Mouse (Mus musculus) lung, embryonic 15.5 days (tissue): Measurements from ENCODE around the gene Rxfp1. TPM values are rescaled to one million over a fixed set of nuclear protein-coding genes. Genes with fewer than 3 reads are reported as not detected.
"Not testable (repeated sequence)": the region's sequence is repeated elsewhere in the genome, so short reads cannot be mapped to it uniquely, and the experiment has no call there.

Experiments used
- ATAC-seq: fragments of 200-750 bp; cut with Nextera tagmentation; 2 replicates; pipeline ENCODE4 v1.8.0; 2017; ENCODE audit warnings: moderate number of reproducible peaks, borderline replicate concordance; ENCODE audit not compliant: low FRiP score, low TSS enrichment; ENCODE audit errors: extremely low read depth
- H3K27ac ChIP-seq: fragments of 300-500 bp; sonication (generic); 2 replicates; pipeline ENCODE4 v1.5.1; 2015; ENCODE audit warnings: moderate library complexity, mild to moderate bottlenecking, inconsistent platforms
- H3K27me3 ChIP-seq: fragments of 300-500 bp; sonication (generic); 2 replicates; pipeline ENCODE4 v1.6.1; 2015; ENCODE audit warnings: inconsistent platforms
- H3K36me3 ChIP-seq: fragments of 300-500 bp; sonication (generic); 2 replicates; pipeline ENCODE4 v1.6.1; 2015; ENCODE audit warnings: inconsistent platforms
- H3K4me1 ChIP-seq: fragments of 300-500 bp; sonication (generic); 2 replicates; pipeline ENCODE4 v1.6.1; 2015; ENCODE audit warnings: inconsistent platforms
- H3K4me2 ChIP-seq: fragments of 300-500 bp; sonication (generic); 2 replicates; pipeline ENCODE4 v1.6.1; 2015; ENCODE audit warnings: inconsistent platforms, mild to moderate bottlenecking, moderate library complexity
- H3K4me3 ChIP-seq: fragments of 300-500 bp; sonication (generic); 2 replicates; pipeline ENCODE4 v1.5.1; 2015; ENCODE audit warnings: mild to moderate bottlenecking, inconsistent platforms
- H3K9ac ChIP-seq: fragments of 300-500 bp; sonication (generic); 2 replicates; pipeline ENCODE4 v1.6.1; 2015; ENCODE audit warnings: inconsistent platforms
- H3K9me3 ChIP-seq: fragments of 300-500 bp; sonication (generic); 2 replicates; pipeline ENCODE4 v1.6.1; 2016; ENCODE audit warnings: inconsistent platforms
- WGBS: fragments of 180-500 bp; shearing (Covaris S2); methylation state at CpG from one replicate; pipeline ENCODE4 v1.1.7; 2015; 5-methylcytosine and 5-hydroxymethylcytosine counted together
- polyA plus RNA-seq: library from polyadenylated mRNA; unstranded; fragments of >200 nt; fragmentation: Nextera tagmentation; extraction: Ambion mirVana; gene quantifications from 2 replicates; pipeline ENCODE4 v1.2.1, GENCODE M21; 2015

Gene Rxfp1
- polyA plus RNA-seq, 1 experiment from 2014 or later = 1.3 TPM

DNA sequence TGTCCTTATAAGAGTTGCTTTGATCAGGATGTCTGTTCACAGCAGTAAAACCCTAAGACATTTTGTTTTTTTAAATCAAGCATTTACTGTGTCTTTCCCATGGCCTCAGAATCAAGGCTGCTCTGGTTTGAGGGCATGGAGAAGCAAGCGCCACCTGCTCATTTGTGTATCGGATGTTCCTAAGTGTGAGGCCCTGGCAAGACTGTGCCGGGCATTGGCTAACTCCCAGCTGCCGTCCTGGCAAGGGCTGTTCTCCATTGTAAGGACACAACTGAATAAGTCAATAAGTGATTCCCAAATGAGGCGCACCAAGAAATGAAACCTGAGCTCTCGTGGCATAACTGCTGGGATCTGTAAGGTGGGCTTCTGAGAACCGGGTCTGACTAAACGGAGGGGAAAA lies 31.2 kb downstream of the Rxfp1 start:
- Histone ChIP-seq H3K36me3 (no peaks in the 10 kb centered on the region), H3K4me1 (no peaks in the 10 kb centered on the region), H3K9me3 (no peaks in the 10 kb centered on the region), H3K4me2 (no peak overlapping the region), H3K9ac (no peak overlapping the region), H3K27ac (no peak overlapping the region), H3K27me3 (no peaks in the 10 kb centered on the region), H3K4me3 (no peak overlapping the region)
- 88% methylated on average over 8 of the region's 8 CpGs for WGBS
- no peak for ATAC-seq

DNA sequence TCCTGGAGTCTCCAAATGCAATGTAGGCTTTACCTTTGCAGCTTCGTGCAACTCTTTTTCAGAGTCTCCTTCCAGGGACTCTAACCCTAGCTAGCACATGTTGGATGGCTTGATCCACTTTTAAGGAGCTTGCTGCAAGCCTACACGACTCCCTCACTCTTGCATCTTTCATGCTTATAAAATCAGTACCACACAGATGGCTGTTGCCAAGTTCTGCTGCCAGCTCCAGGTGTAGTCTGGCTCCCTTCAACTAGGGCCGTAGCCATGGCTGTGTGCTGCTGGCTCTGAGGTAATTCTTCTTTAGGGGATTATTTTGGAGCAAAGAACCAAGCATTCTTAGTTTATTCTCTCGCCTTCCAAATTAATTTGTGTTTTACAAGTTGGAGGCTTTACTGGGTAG lies 34.5 kb downstream of the Rxfp1 start:
- Histone ChIP-seq H3K27me3 (no peaks in the 10 kb centered on the region), H3K4me1 (no peaks in the 10 kb centered on the region), H3K9me3 (no peaks in the 10 kb centered on the region), H3K36me3 (no peaks in the 10 kb centered on the region), H3K9ac (no peak overlapping the region), H3K4me2 (no peak overlapping the region), H3K27ac (no peak overlapping the region), H3K4me3 (no peak overlapping the region)
- no peak for ATAC-seq
- WGBS = 83% methylated on average over 4 of the region's 4 CpGs

DNA sequence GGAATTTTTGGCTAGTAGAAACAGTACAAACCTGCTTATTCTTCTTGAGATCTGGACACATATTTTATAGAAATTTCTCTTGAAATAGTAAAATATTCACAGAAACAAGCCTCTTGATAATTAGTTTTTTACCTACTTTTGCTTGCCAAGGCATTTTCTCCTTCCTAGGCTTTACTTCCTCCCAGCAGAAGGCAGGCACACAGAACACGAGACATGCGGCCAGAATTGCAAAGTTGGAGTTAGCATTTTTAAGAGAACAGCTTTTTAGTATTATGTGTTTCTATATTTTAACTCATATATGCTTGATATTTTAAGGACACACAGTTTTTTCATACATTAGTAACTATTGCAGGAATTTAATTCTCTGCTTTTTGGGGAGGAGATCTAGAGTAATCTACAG lies 45.7 kb downstream of the Rxfp1 start:
- H3K36me3 ChIP-seq = no peaks in the 10 kb centered on the region
- no peak overlapping the region for H3K9ac ChIP-seq
- 89% methylated on average over 2 of the region's 2 CpGs for WGBS
- no peak overlapping the region for H3K4me3 ChIP-seq
- H3K9me3 ChIP-seq = no peaks in the 10 kb centered on the region
- H3K4me1 ChIP-seq = no peaks in the 10 kb centered on the region
- H3K27me3 ChIP-seq = no peaks in the 10 kb centered on the region
- no peak overlapping the region for H3K4me2 ChIP-seq
- ATAC-seq = no peak
- H3K27ac ChIP-seq = no peak overlapping the region

DNA sequence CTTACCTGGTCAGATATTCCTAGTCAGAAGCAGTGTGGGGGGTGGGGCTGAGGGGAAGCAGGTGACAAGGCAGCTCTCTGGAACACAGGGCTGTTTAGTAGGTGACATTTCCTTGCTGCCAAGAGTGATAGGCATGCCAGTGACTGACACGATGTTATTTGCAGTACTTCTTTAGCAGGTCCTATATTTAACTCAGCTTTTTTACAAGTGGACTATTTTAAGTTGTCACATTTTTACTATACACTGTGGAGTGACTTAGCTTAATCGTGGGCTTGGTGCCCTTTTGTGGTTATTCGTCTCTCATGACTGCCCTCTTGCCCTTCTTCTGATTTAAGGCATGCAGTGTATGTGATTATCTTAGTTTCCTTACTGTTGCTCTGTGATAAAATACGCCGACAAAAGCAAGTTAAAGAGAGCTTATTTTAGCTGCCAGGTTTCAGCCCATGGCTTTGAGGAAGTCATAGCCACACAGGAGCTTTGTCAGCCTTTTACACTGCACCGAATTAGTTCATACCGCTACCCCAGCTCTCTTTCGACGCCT lies 47.5 kb downstream of the Rxfp1 start:
- no peak overlapping the region for H3K9ac ChIP-seq
- H3K27ac ChIP-seq = no peak overlapping the region
- no peak for ATAC-seq
- no peaks in the 10 kb centered on the region for H3K9me3 ChIP-seq
- 68% methylated on average over 9 of the region's 9 CpGs for WGBS
- no peaks in the 10 kb centered on the region for H3K36me3 ChIP-seq
- no peaks in the 10 kb centered on the region for H3K27me3 ChIP-seq
- no peak overlapping the region for H3K4me2 ChIP-seq
- no peaks in the 10 kb centered on the region for H3K4me1 ChIP-seq
- no peak overlapping the region for H3K4me3 ChIP-seq

DNA sequence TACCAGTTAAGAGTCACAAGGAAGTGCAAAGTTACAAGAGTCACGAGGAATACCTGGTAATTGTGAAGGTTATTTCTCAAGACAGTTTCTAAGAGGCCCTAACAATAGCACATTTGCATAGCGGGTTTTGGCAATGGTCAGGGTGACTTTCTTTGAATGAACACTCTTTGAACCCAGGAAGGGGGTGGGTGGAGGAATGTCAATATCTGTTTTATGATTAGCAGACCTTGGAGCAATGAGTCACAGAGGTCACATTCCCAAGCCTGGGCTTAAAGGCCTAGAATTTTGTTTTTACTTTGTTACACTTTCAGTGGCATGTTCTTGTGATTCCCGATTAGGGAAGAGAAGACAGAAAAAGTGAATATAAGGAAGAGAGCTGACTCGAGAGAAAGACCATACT lies 49.6 kb downstream of the Rxfp1 start:
- not testable (repeated sequence) for ATAC-seq, H3K27ac ChIP-seq, H3K4me1 ChIP-seq, H3K4me2 ChIP-seq, H3K4me3 ChIP-seq, H3K9me3 ChIP-seq, H3K27me3 ChIP-seq, H3K9ac ChIP-seq, H3K36me3 ChIP-seq
- 77% methylated on average over 4 of the region's 4 CpGs for WGBS

DNA sequence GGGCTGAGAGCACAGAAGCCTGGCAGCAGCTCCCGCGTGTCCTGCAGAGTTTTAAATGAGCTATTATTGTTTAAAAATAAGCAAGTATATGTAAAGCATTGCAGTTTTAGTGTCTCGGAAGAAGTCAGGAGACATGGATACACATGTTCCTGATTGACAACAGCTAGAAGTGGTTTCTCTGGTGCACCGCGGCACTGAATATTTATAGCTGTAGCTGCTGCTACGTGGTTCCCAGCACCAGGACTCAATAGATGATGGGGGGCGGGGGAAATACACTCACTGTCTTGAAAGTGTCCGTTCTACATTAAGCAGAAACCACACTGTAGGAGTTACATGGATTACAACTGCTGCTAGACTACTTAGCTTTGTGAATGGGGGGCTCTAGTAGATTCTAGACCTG lies 54.2 kb downstream of the Rxfp1 start:
- Histone ChIP-seq H3K27me3 (no peaks in the 10 kb centered on the region), H3K4me1 (peaks cover 15% of the 10 kb centered on the region), H3K4me3 (no peak overlapping the region), H3K36me3 (no peaks in the 10 kb centered on the region), H3K9ac (no peak overlapping the region), H3K27ac (no peak overlapping the region), H3K4me2 (no peak overlapping the region), H3K9me3 (no peaks in the 10 kb centered on the region)
- 79% methylated on average over 8 of the region's 8 CpGs for WGBS
- ATAC-seq = no peak

DNA sequence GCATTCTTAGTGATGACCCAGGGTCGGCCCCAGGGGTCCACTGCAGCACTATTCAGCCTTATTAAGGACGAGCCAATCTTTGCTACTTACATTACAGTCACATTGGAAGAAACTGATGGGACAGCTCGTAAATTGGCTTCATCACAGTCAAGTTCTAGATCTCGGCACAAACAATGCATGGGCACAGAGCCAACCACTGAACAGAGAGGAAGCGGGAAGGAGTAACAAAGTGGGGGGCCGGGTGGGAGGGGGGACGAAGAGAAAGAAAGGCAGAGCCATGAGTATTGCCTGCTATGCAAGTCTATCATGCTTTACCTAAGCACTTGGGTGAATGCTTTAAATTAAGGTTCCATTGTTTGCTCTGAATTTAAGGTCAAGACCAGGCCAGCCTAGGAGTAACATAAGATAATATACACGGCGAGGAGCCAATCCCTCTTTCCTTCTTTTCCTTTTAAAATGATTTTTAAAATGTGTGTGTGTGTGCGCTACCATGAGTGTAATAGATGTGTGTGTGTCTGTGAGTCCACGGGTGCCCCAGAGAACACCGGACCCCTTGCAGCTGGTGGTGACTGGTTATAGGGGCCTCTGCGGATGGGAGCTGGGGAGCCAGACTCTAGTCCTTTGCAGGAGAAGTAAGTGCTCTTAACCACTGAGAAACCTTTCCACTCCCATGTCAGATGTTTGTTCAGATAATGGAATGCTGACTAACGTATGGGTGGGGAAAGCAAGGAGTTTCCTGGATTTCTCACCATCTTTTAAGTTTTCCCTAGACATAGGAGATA lies 55.1 kb downstream of the Rxfp1 start:
- peaks cover 16% of the 10 kb centered on the region for H3K4me1 ChIP-seq
- H3K27ac ChIP-seq = 0 out of 2 replicates have a peak overlapping the region, but pooled peaks have one; percentile 9
- H3K9ac ChIP-seq = no peak overlapping the region
- H3K4me2 ChIP-seq = no peak overlapping the region
- H3K27me3 ChIP-seq = no peaks in the 10 kb centered on the region
- H3K9me3 ChIP-seq = no peaks in the 10 kb centered on the region
- no peak overlapping the region for H3K4me3 ChIP-seq
- WGBS = 45% methylated on average over 14 of the region's 14 CpGs
- no peaks in the 10 kb centered on the region for H3K36me3 ChIP-seq
- ATAC-seq = peak; percentile 70; the same call in 1 of the 2 replicates

DNA sequence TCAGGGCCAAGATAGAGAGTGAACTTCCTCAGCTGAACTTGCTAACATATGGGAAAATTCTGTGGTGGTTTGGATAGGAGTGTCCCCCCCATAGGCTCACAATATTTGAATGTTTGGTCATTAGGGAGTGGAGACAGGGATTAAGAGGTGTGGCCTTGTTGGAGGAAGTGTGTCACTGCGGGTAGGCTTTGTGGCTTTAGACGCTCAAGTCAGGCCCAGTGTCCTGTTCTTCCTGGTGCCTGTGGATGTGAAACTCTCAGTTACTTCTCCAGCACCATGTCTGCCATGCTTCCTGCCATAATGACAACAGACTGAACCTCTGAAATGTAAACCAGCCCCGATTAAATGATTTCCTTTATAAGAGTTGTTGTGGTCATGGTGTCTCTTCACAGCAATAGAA lies 61.3 kb downstream of the Rxfp1 start:
- 0 out of 2 replicates have a peak, but pooled peaks cover 4% of the 10 kb centered on the region for H3K4me1 ChIP-seq

DNA sequence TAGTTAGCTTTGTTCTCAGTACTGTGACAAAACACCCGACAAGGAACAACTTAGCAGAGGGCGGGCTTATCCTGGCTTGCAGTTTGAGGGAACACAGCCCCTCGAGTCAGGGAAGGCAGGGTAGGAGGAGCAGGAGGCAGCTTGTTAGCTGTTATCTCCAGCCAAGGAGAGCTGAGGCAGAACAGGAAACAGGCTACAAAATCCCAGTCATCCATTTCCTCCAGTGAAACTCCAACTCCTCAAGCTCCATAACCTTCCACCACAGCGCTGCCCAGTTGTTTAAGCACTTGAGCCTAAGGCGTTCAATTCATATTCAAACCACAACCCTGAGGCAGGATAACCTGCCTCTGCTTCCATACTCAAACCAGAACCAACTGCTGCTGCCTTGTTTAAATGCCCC lies 63.0 kb downstream of the Rxfp1 start:
- 84% methylated on average over 5 of the region's 5 CpGs for WGBS
- Histone ChIP-seq H3K4me1 (0 out of 2 replicates have a peak, but pooled peaks cover 4% of the 10 kb centered on the region), H3K27me3 (no peaks in the 10 kb centered on the region), H3K4me3 (no peak overlapping the region), H3K4me2 (no peak overlapping the region), H3K9ac (no peak overlapping the region), H3K9me3 (no peaks in the 10 kb centered on the region), H3K27ac (no peak overlapping the region), H3K36me3 (no peaks in the 10 kb centered on the region)
- no peak for ATAC-seq

More for the DNA sequence above, 61.3 kb downstream of the Rxfp1 start:
- Histone ChIP-seq H3K27me3 (no peaks in the 10 kb centered on the region), H3K9ac (no peak overlapping the region), H3K4me2 (no peak overlapping the region), H3K4me3 (no peak overlapping the region), H3K27ac (no peak overlapping the region), H3K9me3 (no peaks in the 10 kb centered on the region), H3K36me3 (no peaks in the 10 kb centered on the region)
- 78% methylated on average over 3 of the region's 3 CpGs for WGBS
- no peak for ATAC-seq

DNA sequence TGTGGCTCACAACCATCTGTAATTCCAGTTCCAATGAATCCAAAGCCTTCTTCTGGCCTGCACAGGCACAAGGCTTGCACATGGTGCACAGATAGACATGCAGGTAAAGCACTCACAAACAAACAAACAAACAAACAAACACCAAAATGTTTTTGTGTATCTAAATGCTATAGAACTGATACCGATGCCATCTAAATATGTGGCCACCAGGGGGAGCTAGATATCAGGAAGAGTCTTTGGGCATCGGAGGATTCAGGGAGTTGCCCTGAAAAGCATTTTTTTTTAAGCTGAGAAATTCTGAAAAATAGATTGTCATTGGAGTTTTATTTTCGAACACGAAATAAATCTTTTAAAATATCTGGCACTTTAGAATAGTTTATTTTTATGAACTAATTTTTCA lies 64.6 kb downstream of the Rxfp1 start:
- ATAC-seq = no peak

DNA sequence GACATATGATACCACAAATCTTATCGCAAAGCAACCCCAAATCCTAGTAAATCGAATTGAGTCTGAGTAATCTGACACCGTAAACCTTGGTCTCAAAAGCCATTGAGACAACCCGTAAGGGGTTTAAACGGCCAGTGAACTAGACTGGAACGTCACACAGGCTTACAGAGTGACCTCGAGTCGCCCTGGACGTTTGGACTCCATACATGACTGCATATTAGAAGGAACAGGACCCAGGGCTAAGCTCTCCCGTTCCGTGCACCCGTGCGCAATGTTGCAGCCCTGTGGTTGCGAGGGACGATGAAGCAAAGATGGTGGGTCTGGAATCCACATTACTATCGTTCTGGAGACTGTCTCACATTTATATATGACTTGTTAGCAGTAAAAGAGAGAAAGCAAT lies 65.5 kb downstream of the Rxfp1 start:
- WGBS = 68% methylated on average over 16 of the region's 16 CpGs

More for the DNA sequence above, 64.6 kb downstream of the Rxfp1 start:
- H3K9ac ChIP-seq = no peak overlapping the region
- H3K27ac ChIP-seq = no peak overlapping the region
- no peaks in the 10 kb centered on the region for H3K27me3 ChIP-seq
- no peaks in the 10 kb centered on the region for H3K36me3 ChIP-seq
- H3K9me3 ChIP-seq = no peaks in the 10 kb centered on the region
- no peak overlapping the region for H3K4me2 ChIP-seq
- no peaks in the 10 kb centered on the region for H3K4me1 ChIP-seq
- H3K4me3 ChIP-seq = no peak overlapping the region
- WGBS = 11% methylated on average over 4 of the region's 4 CpGs

DNA sequence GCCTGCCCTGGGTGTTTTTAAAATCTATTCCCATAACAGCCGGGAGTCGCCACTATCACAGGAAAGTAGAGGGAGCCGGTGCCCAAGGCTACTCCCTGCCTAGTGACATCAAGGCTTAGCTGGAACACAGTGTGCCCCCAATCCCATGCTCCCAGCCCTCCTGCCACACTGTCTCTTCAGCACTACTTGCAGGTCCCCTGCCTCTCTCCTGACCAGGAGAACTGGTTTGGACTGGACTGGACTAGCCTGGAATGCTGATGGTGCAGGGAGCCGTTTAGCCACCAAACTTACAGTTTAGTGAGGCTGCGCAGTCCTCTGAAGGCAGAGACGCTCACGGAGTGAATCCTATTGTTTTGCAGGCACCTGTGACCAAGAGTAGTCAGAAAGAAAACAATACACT lies 67.1 kb downstream of the Rxfp1 start:
- Histone ChIP-seq H3K27me3 (no peaks in the 10 kb centered on the region), H3K9ac (no peak overlapping the region), H3K27ac (no peak overlapping the region), H3K4me2 (no peak overlapping the region), H3K36me3 (no peaks in the 10 kb centered on the region), H3K4me1 (no peaks in the 10 kb centered on the region), H3K9me3 (no peaks in the 10 kb centered on the region), H3K4me3 (no peak overlapping the region)
- WGBS = 77% methylated on average over 7 of the region's 7 CpGs
- no peak for ATAC-seq

More for the DNA sequence above, 65.5 kb downstream of the Rxfp1 start:
- Histone ChIP-seq H3K9me3 (no peaks in the 10 kb centered on the region), H3K4me2 (no peak overlapping the region), H3K4me1 (no peaks in the 10 kb centered on the region), H3K27me3 (no peaks in the 10 kb centered on the region), H3K27ac (no peak overlapping the region), H3K36me3 (no peaks in the 10 kb centered on the region), H3K9ac (no peak overlapping the region), H3K4me3 (no peak overlapping the region)
- ATAC-seq = no peak
